23 mouse cellular contexts compared by ENCODE assay signal in the genomic region with DNA sequence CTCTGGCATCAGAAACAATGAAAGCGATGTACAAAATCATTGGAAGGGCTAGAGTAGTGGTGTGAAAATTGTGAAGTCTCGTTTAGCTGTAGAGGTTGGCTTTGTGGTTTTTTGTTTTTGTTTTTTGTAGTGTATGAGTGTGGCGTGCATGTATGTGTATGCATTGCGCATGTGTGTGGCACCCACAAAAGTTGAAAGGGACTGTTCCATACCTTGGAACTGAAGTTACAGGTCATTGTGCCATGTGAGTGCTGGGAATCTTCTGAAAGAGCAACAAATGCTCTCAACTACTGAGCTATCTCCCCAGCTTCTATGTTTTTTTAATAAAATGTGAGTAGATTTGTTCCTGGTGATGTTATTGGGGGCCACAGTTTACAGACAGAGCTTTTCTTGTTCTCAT. TPM values are rescaled to one million over a fixed set of nuclear protein-coding genes. Genes with fewer than 3 reads are reported as not detected.
DNase-seq lines count a peak whose midpoint lies in the region; ATAC-seq and TF ChIP-seq lines count a peak whose summit lies in the region.
"Had no signal": no experiment of that assay in that cellular context is flagged by ENCODE, and none has a peak within 500 bp of the region (broad histone marks: within the 10 kb centered on the region; RNA-seq: fewer than 3 reads in every experiment).

No protein-coding gene starts in this region.

- TF ChIP-seq EP300 in MEL (IDR thresholded peaks at IDR 0.05; ENCODE audit: low read depth in 1 of 2, low read length in 2 of 2): no peak

- peaks cover 8% of the 10 kb centered on the region; the same call in 1 of the 2 replicates for H3K9me3 ChIP-seq in limb, embryonic 11.5 days (ENCODE audit: control insufficient read depth, low read length)
- H3K9me3 ChIP-seq in limb, embryonic 10.5 days (replicated peaks): peaks cover 13% of the 10 kb centered on the region
- H3K9me3 ChIP-seq in midbrain, embryonic 11.5 days (ENCODE audit: control insufficient read depth, low read length): peaks cover 28% of the 10 kb centered on the region
- H3K9me3 ChIP-seq in midbrain, embryonic 16.5 days (replicated peaks; ENCODE audit: control insufficient read depth, low read length, poor library complexity, severe bottlenecking): peaks cover 20% of the 10 kb centered on the region
- no peaks in the 10 kb centered on the region for H3K9me3 ChIP-seq in MEL (replicated peaks; ENCODE audit: insufficient read depth, low read length)
- peaks cover 10% of the 10 kb centered on the region for H3K9me3 ChIP-seq in intestine, embryonic 16.5 days (ENCODE audit: control insufficient read depth, low read length)

- peak; percentile 18 for DNase-seq in limb, embryonic 11.5 days (ENCODE audit: low spot score)
- no peak for DNase-seq in limb, embryonic 10.5 days (ENCODE audit: low spot score)
- peak; percentile 70 for DNase-seq in midbrain, embryonic 11.5 days (ENCODE audit: low spot score, missing footprints)
- DNase-seq in MEL (ENCODE audit: low read depth, low spot score): no peak
- no peak for DNase-seq in gastrocnemius, postnatal 36 days
- DNase-seq: adrenal gland, adult 2 months; adrenal gland, adult 8-10 months; adrenal gland, postnatal 10 days; adrenal gland, postnatal 14 days; adrenal gland, postnatal 25 days; adrenal gland, postnatal 36 days; B cell, adult 2 months; cerebellum, adult 11 months; cerebellum, adult 11-12 months; cerebellum, adult 18-20 months had no signal

- H3K9ac ChIP-seq in limb, embryonic 11.5 days (ENCODE audit: low read length): no peak overlapping the region
- H3K9ac ChIP-seq in midbrain, embryonic 11.5 days (ENCODE audit: low read length): no peak overlapping the region
- H3K9ac ChIP-seq in midbrain, embryonic 16.5 days (ENCODE audit: low read depth, low read length): no peak overlapping the region
- no peak overlapping the region for H3K9ac ChIP-seq in MEL (ENCODE audit: control insufficient read depth, low read depth, low read length, poor library complexity, severe bottlenecking)
- H3K9ac ChIP-seq in intestine, embryonic 16.5 days (ENCODE audit: low read depth, low read length): no peak overlapping the region

- WGBS in limb, embryonic 11.5 days: 95% methylated on average over 4 of the region's 4 CpGs
- WGBS in limb, embryonic 10.5 days: 95% methylated on average over 4 of the region's 4 CpGs
- 94% methylated on average over 4 of the region's 4 CpGs for WGBS in midbrain, embryonic 11.5 days
- WGBS in midbrain, embryonic 16.5 days: 97% methylated on average over 4 of the region's 4 CpGs
- WGBS in intestine, embryonic 16.5 days: 91% methylated on average over 4 of the region's 4 CpGs

- no peak for TF ChIP-seq CTCF in MEL (IDR thresholded peaks at IDR 0.05 in 2 of 3, conservative IDR thresholded peaks at IDR 0.05 in 1 of 3; ENCODE audit: control insufficient read depth in 1 of 3, insufficient read depth in 1 of 3, low read depth in 2 of 3, low read length in 3 of 3, poor library complexity in 1 of 3, severe bottlenecking in 1 of 3)

- H3K79me2 ChIP-seq in MEL (ENCODE audit: control insufficient read depth, insufficient read depth, low read length, poor library complexity) (no peaks in the 10 kb centered on the region), myocyte (ENCODE audit: control insufficient read depth, insufficient read depth) (no peaks in the 10 kb centered on the region)

- TF ChIP-seq POLR2A in MEL (IDR thresholded peaks at IDR 0.05; ENCODE audit: control insufficient read depth in 1 of 2, insufficient read depth in 1 of 2, low read depth in 1 of 2, low read length in 2 of 2, poor library complexity in 1 of 2) (no peak), myocyte (IDR thresholded peaks at IDR 0.05; ENCODE audit: insufficient read length, low read depth) (no peak)

- no peaks in the 10 kb centered on the region for H3K4me1 ChIP-seq in limb, embryonic 11.5 days (ENCODE audit: control insufficient read depth, insufficient read depth, low read length)
- no peaks in the 10 kb centered on the region for H3K4me1 ChIP-seq in limb, embryonic 10.5 days
- H3K4me1 ChIP-seq in midbrain, embryonic 11.5 days (ENCODE audit: control insufficient read depth, insufficient read depth, low read length): no peaks in the 10 kb centered on the region
- no peaks in the 10 kb centered on the region for H3K4me1 ChIP-seq in midbrain, embryonic 16.5 days (ENCODE audit: control insufficient read depth, insufficient read depth, low read length)
- H3K4me1 ChIP-seq in MEL (ENCODE audit: control insufficient read depth in 1 of 2, insufficient read depth in 2 of 2, low read length in 2 of 2): no peaks in the 10 kb centered on the region
- H3K4me1 ChIP-seq in intestine, embryonic 16.5 days (ENCODE audit: control insufficient read depth, insufficient read depth, low read length): no peaks in the 10 kb centered on the region

- no peak overlapping the region for H3ac ChIP-seq in myocyte (ENCODE audit: control insufficient read depth, insufficient read length)

- intact Hi-C loops in gastrocnemius, postnatal 36 days (cut with DNase I): no loop called here

- no peak for ATAC-seq in limb, embryonic 11.5 days (ENCODE audit: insufficient number of reproducible peaks, low FRiP score, low TSS enrichment, low read depth)
- no peak for ATAC-seq in midbrain, embryonic 11.5 days (ENCODE audit: low FRiP score)
- ATAC-seq in midbrain, embryonic 16.5 days: no peak
- ATAC-seq in intestine, embryonic 16.5 days: no peak
- ATAC-seq: activated CD4-positive, CD25-positive, alpha-beta regulatory T cell, adult 4 months; CD4-positive, CD25-positive, alpha-beta regulatory T cell, adult 4 months; Patski had no signal

- no peak overlapping the region for H3K27ac ChIP-seq in limb, embryonic 11.5 days (replicated peaks; ENCODE audit: low read depth, low read length)
- no peak overlapping the region for H3K27ac ChIP-seq in limb, embryonic 10.5 days
- H3K27ac ChIP-seq in midbrain, embryonic 11.5 days (ENCODE audit: low read depth, low read length): no peak overlapping the region
- no peak overlapping the region for H3K27ac ChIP-seq in midbrain, embryonic 16.5 days (ENCODE audit: low read length)
- H3K27ac ChIP-seq in MEL (ENCODE audit: control insufficient read depth, low read depth, low read length): no peak overlapping the region
- no peak overlapping the region for H3K27ac ChIP-seq in intestine, embryonic 16.5 days (ENCODE audit: low read length)

- no peak overlapping the region for H3K4me2 ChIP-seq in limb, embryonic 11.5 days (ENCODE audit: low read depth, severe bottlenecking)
- H3K4me2 ChIP-seq in midbrain, embryonic 11.5 days: no peak overlapping the region
- H3K4me2 ChIP-seq in midbrain, embryonic 16.5 days (ENCODE audit: low read length): no peak overlapping the region
- no peak overlapping the region for H3K4me2 ChIP-seq in myocyte (ENCODE audit: low read depth)
- no peak overlapping the region for H3K4me2 ChIP-seq in intestine, embryonic 16.5 days (ENCODE audit: low read depth, low read length)

- no peak for TF ChIP-seq RAD21 in MEL (IDR thresholded peaks at IDR 0.05; ENCODE audit: low read depth, low read length)

- H3K27me3 ChIP-seq in limb, embryonic 11.5 days (ENCODE audit: control insufficient read depth, insufficient read depth, low read length): no peaks in the 10 kb centered on the region
- no peaks in the 10 kb centered on the region for H3K27me3 ChIP-seq in limb, embryonic 10.5 days (ENCODE audit: low read depth, poor library complexity, severe bottlenecking)
- H3K27me3 ChIP-seq in midbrain, embryonic 11.5 days (ENCODE audit: control insufficient read depth, insufficient read depth, low read length): no peaks in the 10 kb centered on the region
- no peaks in the 10 kb centered on the region for H3K27me3 ChIP-seq in midbrain, embryonic 16.5 days (ENCODE audit: control insufficient read depth, insufficient read depth, low read depth, low read length)
- H3K27me3 ChIP-seq in MEL (ENCODE audit: control insufficient read depth in 1 of 2, insufficient read depth in 2 of 2, low read length in 2 of 2) (no peaks in the 10 kb centered on the region), myocyte (ENCODE audit: control insufficient read depth, insufficient read depth, insufficient read length) (no peaks in the 10 kb centered on the region)
- H3K27me3 ChIP-seq in intestine, embryonic 16.5 days (replicated peaks; ENCODE audit: control insufficient read depth, insufficient read depth, low read length): no peaks in the 10 kb centered on the region
- H3K27me3 ChIP-seq: CH12.LX, Patski had no signal

- H3K4me3 ChIP-seq in limb, embryonic 11.5 days (ENCODE audit: low read depth, low read length): no peak overlapping the region
- H3K4me3 ChIP-seq in limb, embryonic 10.5 days: no peak overlapping the region
- no peak overlapping the region for H3K4me3 ChIP-seq in midbrain, embryonic 11.5 days (ENCODE audit: low read depth, low read length)
- no peak overlapping the region for H3K4me3 ChIP-seq in midbrain, embryonic 16.5 days (ENCODE audit: low read depth, low read length)
- H3K4me3 ChIP-seq in MEL (ENCODE audit: control insufficient read depth in 1 of 2, insufficient read depth in 1 of 2, low read depth in 2 of 2, low read length in 2 of 2) (no peak overlapping the region), myocyte (no peak overlapping the region)
- no peak overlapping the region for H3K4me3 ChIP-seq in intestine, embryonic 16.5 days (ENCODE audit: low read length)

- H3K36me3 ChIP-seq in limb, embryonic 11.5 days (ENCODE audit: control insufficient read depth, insufficient read depth, low read length): peaks cover 15% of the 10 kb centered on the region
- H3K36me3 ChIP-seq in limb, embryonic 10.5 days: peaks cover 44% of the 10 kb centered on the region
- peaks cover 22% of the 10 kb centered on the region for H3K36me3 ChIP-seq in midbrain, embryonic 11.5 days (ENCODE audit: control insufficient read depth, insufficient read depth, low read length)
- peaks cover 33% of the 10 kb centered on the region for H3K36me3 ChIP-seq in midbrain, embryonic 16.5 days (ENCODE audit: control insufficient read depth, insufficient read depth, low read length)
- H3K36me3 ChIP-seq in MEL (ENCODE audit: control insufficient read depth in 1 of 2, insufficient read depth in 2 of 2, low read length in 2 of 2) (peaks cover 0 to 21% of the 10 kb centered on the region in 2 experiments; a peak in 2 of 4 replicates), myocyte (ENCODE audit: control insufficient read depth, insufficient read depth) (peaks cover 34% of the 10 kb centered on the region)
- H3K36me3 ChIP-seq in intestine, embryonic 16.5 days (ENCODE audit: control insufficient read depth, insufficient read depth, low read length): peaks cover 21% of the 10 kb centered on the region

RNA-seq across cellular contexts. Expression of a gene that starts 14.5 kb away (rescaled TPM):
- 2.1 and 2.6 TPM in 2 replicates for polyA plus RNA-seq in limb, embryonic 11.5 days (2014; fragmentation: Nextera tagmentation; extraction: Ambion mirVana)
- polyA plus RNA-seq in limb, embryonic 10.5 days (2016; fragmentation: Nextera tagmentation; extraction: Ambion mirVana): 0.82 and 1.8 TPM in 2 replicates
- polyA plus RNA-seq in midbrain, embryonic 11.5 days (2014; fragmentation: Nextera tagmentation; extraction: Ambion mirVana): 4.6 and 5.2 TPM in 2 replicates
- 0.61 and 1.3 TPM in 2 replicates for polyA plus RNA-seq in midbrain, embryonic 16.5 days (2015; fragmentation: Nextera tagmentation; extraction: Ambion mirVana)
- total RNA-seq in MEL (2012; rRNA removed): not detected in 2 replicates
- polyA plus RNA-seq in MEL (2012; ENCODE audit: insufficient read depth in 1 of 2, insufficient read length in 2 of 2, low read depth in 1 of 2, low replicate concordance in 2 of 2, missing spikeins in 1 of 2) (not detected), myocyte (2012; fragmentation: generic; extraction: Trizol) (0.31 TPM)
- 2.8 and 3.4 TPM in 2 replicates for polyA plus RNA-seq in intestine, embryonic 16.5 days (2015; fragmentation: Nextera tagmentation; extraction: Ambion mirVana)
- 1 to 10 TPM; 1.2 to 1.5 TPM for total RNA-seq in gastrocnemius, postnatal 36 days (2021)
- polyA plus RNA-seq: G1E had no signal

RNA-seq across cellular contexts. Expression of a gene that starts 15.5 kb away (rescaled TPM):
- polyA plus RNA-seq in limb, embryonic 11.5 days (2014; fragmentation: Nextera tagmentation; extraction: Ambion mirVana): 61.2 and 62.3 TPM in 2 replicates
- 51.6 and 59.9 TPM in 2 replicates for polyA plus RNA-seq in limb, embryonic 10.5 days (2016; fragmentation: Nextera tagmentation; extraction: Ambion mirVana)
- polyA plus RNA-seq in midbrain, embryonic 11.5 days (2014; fragmentation: Nextera tagmentation; extraction: Ambion mirVana): 77.7 and 82.3 TPM in 2 replicates
- 55.0 and 57.7 TPM in 2 replicates for polyA plus RNA-seq in midbrain, embryonic 16.5 days (2015; fragmentation: Nextera tagmentation; extraction: Ambion mirVana)
- 35.6 and 37.1 TPM in 2 replicates for total RNA-seq in MEL (2012; rRNA removed)
- 10 to 100 TPM in 1 of 2 experiments, not detected in 1; 28.8 TPM for polyA plus RNA-seq in MEL (2012; ENCODE audit: insufficient read depth in 1 of 2, insufficient read length in 2 of 2, low read depth in 1 of 2, low replicate concordance in 2 of 2, missing spikeins in 1 of 2)
- 14.5 TPM for polyA plus RNA-seq in myocyte (2012; fragmentation: generic; extraction: Trizol)
- polyA plus RNA-seq in intestine, embryonic 16.5 days (2015; fragmentation: Nextera tagmentation; extraction: Ambion mirVana): 25.7 and 28.4 TPM in 2 replicates
- 10 to 100 TPM; 24.4 to 28.4 TPM for total RNA-seq in gastrocnemius, postnatal 36 days (2021)

Comparison
In these comparisons a context has a peak if more than half of its experiments do, and no peak if none do; other contexts are left out.
1. DNase-seq: peak in limb, embryonic 11.5 days (single experiment) and midbrain, embryonic 11.5 days (single experiment); none in limb, embryonic 10.5 days (single experiment), MEL (single experiment) and gastrocnemius, postnatal 36 days (0 of 2).